Mouse (Mus musculus) hindbrain, embryonic 10.5 days (tissue): Measurements from ENCODE around the gene Lipe. TPM values are rescaled to one million over a fixed set of nuclear protein-coding genes. Genes with fewer than 3 reads are reported as not detected.

ENCODE experiments used
- DNase-seq: peaks from one replicate; pipeline ENCODE4 v3.0.0-alpha.2; 2017; ENCODE audit warnings: low spot score
- H3K27ac ChIP-seq: fragments of 300-500 bp; sonication (generic); 2 replicates; pipeline ENCODE4 v1.5.1; 2016; ENCODE audit warnings: mild to moderate bottlenecking, moderate library complexity
- H3K27me3 ChIP-seq: fragments of 300-500 bp; sonication (generic); 2 replicates; pipeline ENCODE4 v1.6.1; 2016; ENCODE audit warnings: mild to moderate bottlenecking; ENCODE audit not compliant: poor library complexity, insufficient read depth, severe bottlenecking
- H3K36me3 ChIP-seq: fragments of 300-500 bp; sonication (generic); 2 replicates; pipeline ENCODE4 v1.6.1; 2016; ENCODE audit warnings: mild to moderate bottlenecking, moderate library complexity
- H3K4me1 ChIP-seq: fragments of 300-500 bp; sonication (generic); replicated peaks from 2 replicates; pipeline ENCODE4 v1.6.1; 2016; ENCODE audit warnings: mild to moderate bottlenecking
- H3K4me3 ChIP-seq: fragments of 300-500 bp; sonication (generic); 2 replicates; pipeline ENCODE4 v1.5.1; 2016; ENCODE audit warnings: mild to moderate bottlenecking, moderate library complexity
- H3K9me3 ChIP-seq: fragments of 300-500 bp; sonication (generic); 2 replicates; pipeline ENCODE4 v1.6.1; 2016; ENCODE audit warnings: mild to moderate bottlenecking, moderate library complexity
- WGBS: fragments of 180-500 bp; shearing (Covaris S2); methylation state at CpG from one replicate; pipeline ENCODE4 v1.1.7; 2016; 5-methylcytosine and 5-hydroxymethylcytosine counted together
- polyA plus RNA-seq: library from polyadenylated mRNA; unstranded; fragments of >200 nt; fragmentation: Nextera tagmentation; extraction: Ambion mirVana; gene quantifications from 2 replicates; pipeline ENCODE4 v1.2.1, GENCODE M21; 2016

The Lipe gene
- polyA plus RNA-seq, 1 experiment from 2014 or later = 8.6 TPM

DNA sequence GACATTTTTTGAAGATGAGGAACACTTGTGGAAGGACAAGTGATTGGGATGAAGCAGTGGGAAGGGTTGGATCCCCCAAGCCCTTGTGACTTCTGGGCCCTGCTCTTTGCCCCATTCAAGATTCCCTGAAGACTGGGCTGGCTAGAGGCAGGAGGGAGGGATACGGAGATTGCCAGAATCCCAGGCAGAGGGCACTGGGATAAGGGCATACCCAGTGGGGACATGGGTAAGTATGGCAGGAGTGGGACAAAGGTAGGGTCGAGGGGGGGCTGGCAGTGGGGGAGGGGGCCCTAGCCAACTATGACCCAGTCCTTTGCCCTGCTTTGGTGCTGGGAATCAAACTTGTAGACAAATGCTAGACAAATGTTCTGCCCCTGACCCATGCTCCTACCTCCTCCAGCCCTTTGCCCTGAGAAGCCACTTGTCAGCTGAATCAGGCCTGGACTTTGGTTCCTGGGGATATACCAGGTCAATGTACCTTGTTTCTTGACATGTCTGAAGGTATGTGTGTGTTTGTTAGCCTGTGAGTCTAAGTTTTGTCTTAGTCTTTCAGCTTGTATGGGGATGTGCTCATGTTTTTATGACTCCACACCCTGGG lies 6.6 kb downstream of the Lipe start:
- WGBS = 75% methylated on average over 2 of the region's 2 CpGs

DNA sequence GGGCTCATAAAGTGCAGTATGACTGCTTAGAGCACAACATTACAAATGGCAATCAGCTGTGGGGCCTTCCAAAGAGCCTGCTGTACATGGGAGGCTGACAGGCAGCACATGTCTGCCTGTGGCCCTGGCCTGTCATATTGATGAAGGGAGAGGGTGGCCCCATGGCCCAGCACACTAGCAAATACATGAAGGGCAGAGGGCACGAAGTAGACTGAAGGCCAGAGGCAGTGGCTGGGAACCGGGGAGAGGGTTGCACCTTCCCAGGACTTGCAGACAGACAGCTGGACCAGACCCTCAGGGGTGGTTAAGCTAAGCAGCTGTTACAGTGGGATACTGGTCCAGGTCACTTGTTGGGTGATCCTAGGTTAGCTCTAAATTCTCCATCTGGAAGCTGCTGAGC lies 7.5 kb downstream of the Lipe start:
- peaks cover 28% of the 10 kb centered on the region for H3K36me3 ChIP-seq
- peaks cover 23% of the 10 kb centered on the region for H3K27me3 ChIP-seq
- no peaks in the 10 kb centered on the region for H3K9me3 ChIP-seq
- no peak overlapping the region for H3K27ac ChIP-seq
- H3K4me3 ChIP-seq = no peak overlapping the region
- DNase-seq = no peak
- peaks cover 43% of the 10 kb centered on the region for H3K4me1 ChIP-seq
- 56% methylated on average over 2 of the region's 2 CpGs for WGBS

More for the DNA sequence above, 6.6 kb downstream of the Lipe start:
- DNase-seq = no peak
- Histone ChIP-seq H3K9me3 (no peaks in the 10 kb centered on the region), H3K4me1 (peaks cover 51% of the 10 kb centered on the region), H3K4me3 (no peak overlapping the region), H3K27me3 (peaks cover 23% of the 10 kb centered on the region), H3K27ac (no peak overlapping the region), H3K36me3 (peaks cover 19% of the 10 kb centered on the region)

- Histone ChIP-seq H3K27me3 (peaks cover 23% of the 10 kb centered on the region), H3K9me3 (no peaks in the 10 kb centered on the region), H3K4me1 (peaks cover 39% of the 10 kb centered on the region), H3K4me3 (no peak overlapping the region), H3K36me3 (peaks cover 35% of the 10 kb centered on the region), H3K27ac (peak overlapping the region; percentile 37)
- DNase-seq = no peak
- 44% methylated on average over 8 of the region's 8 CpGs for WGBS
These were observed 8.3 kb downstream of the Lipe start for GRCm38 (mm10) chr7:25390054-25390770.

GRCm38 (mm10) chr7:25388916-25389315 lies 9.6 kb downstream of the Lipe start:
- DNase-seq = no peak
- Histone ChIP-seq H3K27me3 (peaks cover 15% of the 10 kb centered on the region), H3K9me3 (no peaks in the 10 kb centered on the region), H3K36me3 (peaks cover 48% of the 10 kb centered on the region), H3K4me3 (no peak overlapping the region), H3K27ac (no peak overlapping the region), H3K4me1 (peaks cover 26% of the 10 kb centered on the region)
- WGBS = 88% methylated on average over 7 of the region's 7 CpGs

DNA sequence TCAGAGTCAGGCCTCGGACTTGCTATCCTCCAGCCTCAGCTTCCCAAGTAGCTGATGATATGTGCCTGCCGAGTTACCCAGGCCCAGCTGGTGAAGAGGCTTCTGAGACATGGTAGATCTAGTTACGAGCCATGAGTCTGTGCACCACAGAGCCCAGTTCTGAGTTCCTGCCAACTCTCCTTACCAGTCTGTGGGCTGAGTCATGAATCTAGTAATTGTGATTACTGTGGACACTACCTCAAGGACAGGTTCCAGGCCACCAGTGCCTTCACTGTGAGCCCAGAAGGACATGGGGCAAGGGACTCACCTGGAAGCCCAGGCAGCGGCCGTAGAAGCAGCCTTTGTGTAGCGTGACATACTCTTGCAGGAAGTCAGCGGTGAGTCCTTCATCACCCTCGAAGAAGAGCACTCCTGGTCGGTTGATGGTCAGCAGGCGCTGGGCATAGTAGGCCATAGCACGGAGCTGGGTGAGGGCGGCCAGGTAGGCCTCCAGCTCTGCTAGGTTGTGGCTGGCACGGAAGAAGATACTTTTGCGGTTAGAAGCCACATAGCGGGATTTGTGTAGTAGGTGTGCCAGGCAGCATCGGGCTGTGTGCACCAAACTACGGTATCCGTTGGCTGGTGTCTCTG lies 10.6 kb downstream of the Lipe start:
- no peak overlapping the region for H3K4me3 ChIP-seq
- no peaks in the 10 kb centered on the region for H3K9me3 ChIP-seq
- H3K36me3 ChIP-seq = peaks cover 57% of the 10 kb centered on the region
- 94% methylated on average over 18 of the region's 18 CpGs for WGBS
- DNase-seq = no peak
- H3K4me1 ChIP-seq = peaks cover 20% of the 10 kb centered on the region
- H3K27ac ChIP-seq = no peak overlapping the region
- peaks cover 5% of the 10 kb centered on the region for H3K27me3 ChIP-seq

DNA sequence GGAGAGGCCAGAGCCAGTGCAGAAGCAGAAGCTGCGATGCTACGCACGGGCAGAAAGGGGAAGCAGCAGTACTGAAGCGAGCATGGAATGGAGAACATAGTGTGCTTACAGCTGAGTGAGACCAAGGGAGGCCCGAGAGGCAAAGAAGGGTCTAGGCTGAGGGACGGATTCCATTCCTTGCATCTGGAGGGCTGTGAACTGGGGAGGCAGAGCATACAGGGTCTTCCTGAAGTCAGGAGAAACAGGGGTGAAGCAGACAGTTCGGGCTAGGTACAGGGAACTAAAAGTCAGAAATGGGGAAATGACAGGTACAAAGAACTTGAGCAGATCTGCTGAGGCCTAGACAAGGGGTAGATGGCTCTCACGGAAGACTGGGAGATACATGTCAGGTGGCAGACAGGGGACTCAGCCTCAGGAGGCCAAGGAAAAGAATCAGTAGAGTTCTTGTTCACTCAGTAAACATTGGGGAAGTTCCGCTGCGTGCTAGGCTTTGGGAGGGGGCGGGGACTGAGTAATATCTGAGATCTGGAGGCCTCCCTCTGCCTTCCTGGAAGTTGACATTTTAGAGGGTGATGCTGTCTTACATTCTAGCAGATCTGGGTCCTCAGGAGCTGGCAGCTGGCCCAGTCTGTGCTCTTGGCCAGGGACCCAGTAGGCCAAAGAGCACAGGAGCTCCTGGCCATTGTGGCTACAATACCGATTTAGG lies 12.5 kb downstream of the Lipe start:
- H3K27me3 ChIP-seq = peaks cover 10% of the 10 kb centered on the region
- H3K9me3 ChIP-seq = no peaks in the 10 kb centered on the region
- no peak for DNase-seq
- peaks cover 13% of the 10 kb centered on the region for H3K4me1 ChIP-seq
- H3K27ac ChIP-seq = no peak overlapping the region; the same call in 1 of the 2 replicates
- H3K4me3 ChIP-seq = no peak overlapping the region
- H3K36me3 ChIP-seq = peaks cover 68% of the 10 kb centered on the region
- 85% methylated on average over 12 of the region's 12 CpGs for WGBS

DNA sequence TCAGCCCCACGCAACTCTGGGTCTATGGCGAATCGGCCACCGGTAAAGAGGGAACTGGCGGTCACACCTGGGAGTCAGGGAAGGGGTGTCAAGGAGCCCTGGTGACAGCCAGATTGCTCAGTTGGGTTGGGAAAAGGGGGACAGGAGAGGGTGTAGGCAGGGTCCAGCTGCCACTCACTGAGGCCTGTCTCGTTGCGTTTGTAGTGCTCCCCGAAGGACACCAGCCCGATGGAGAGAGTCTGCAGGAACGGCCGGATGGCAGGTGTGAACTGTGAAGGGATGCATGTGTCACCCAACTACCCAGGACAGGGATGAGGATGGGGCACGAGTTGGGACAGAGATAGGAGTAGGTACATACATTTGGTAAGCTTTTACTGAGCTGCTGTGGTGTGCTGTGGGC lies 13.3 kb downstream of the Lipe start:
- H3K27ac ChIP-seq = no peak overlapping the region; the same call in 1 of the 2 replicates
- peaks cover 8% of the 10 kb centered on the region for H3K4me1 ChIP-seq
- no peaks in the 10 kb centered on the region for H3K9me3 ChIP-seq
- DNase-seq = no peak
- peaks cover 68% of the 10 kb centered on the region for H3K36me3 ChIP-seq
- WGBS = 93% methylated on average over 12 of the region's 12 CpGs
- H3K4me3 ChIP-seq = no peak overlapping the region
- peaks cover 17% of the 10 kb centered on the region for H3K27me3 ChIP-seq

DNA sequence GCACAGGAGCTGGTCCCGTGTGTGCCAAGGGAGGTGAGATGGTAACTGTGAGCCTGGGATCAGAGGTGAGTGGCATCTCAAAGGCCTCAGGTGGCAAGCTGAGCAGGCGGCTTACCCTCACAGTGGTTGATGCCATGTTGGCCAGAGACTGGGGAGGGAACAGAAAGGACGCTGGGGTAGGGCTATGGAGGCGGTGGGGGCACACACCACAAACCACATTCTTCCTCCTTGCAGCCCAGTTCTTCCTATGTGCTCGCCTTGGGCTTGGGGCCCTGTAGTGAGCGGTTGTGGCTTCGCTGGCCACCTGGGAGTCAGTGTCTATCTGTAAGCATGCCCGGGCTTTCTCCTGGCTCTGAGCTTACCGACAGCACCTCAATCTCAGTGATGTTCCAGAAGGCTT lies 13.7 kb downstream of the Lipe start:
- Histone ChIP-seq H3K4me3 (no peak overlapping the region), H3K36me3 (peaks cover 68% of the 10 kb centered on the region), H3K27ac (no peak overlapping the region), H3K9me3 (no peaks in the 10 kb centered on the region), H3K4me1 (peaks cover 8% of the 10 kb centered on the region), H3K27me3 (peaks cover 20% of the 10 kb centered on the region)
- WGBS = 88% methylated on average over 9 of the region's 9 CpGs
- DNase-seq = no peak

- H3K4me1 ChIP-seq = peaks cover 12% of the 10 kb centered on the region
- no peak overlapping the region for H3K4me3 ChIP-seq
- peaks cover 68% of the 10 kb centered on the region for H3K36me3 ChIP-seq
- no peaks in the 10 kb centered on the region for H3K9me3 ChIP-seq
- H3K27me3 ChIP-seq = peaks cover 20% of the 10 kb centered on the region
- DNase-seq = no peak
- H3K27ac ChIP-seq = no peak overlapping the region
- WGBS = 90% methylated on average over 13 of the region's 13 CpGs
These were observed 14.2 kb downstream of the Lipe start for GRCm38 (mm10) chr7:25384318-25384717.

- Histone ChIP-seq H3K4me3 (no peak overlapping the region), H3K27ac (no peak overlapping the region), H3K27me3 (peaks cover 20% of the 10 kb centered on the region), H3K4me1 (peaks cover 15% of the 10 kb centered on the region), H3K9me3 (no peaks in the 10 kb centered on the region), H3K36me3 (peaks cover 68% of the 10 kb centered on the region)
- DNase-seq = no peak
- 89% methylated on average over 4 of the region's 4 CpGs for WGBS
These were observed 14.6 kb downstream of the Lipe start for GRCm38 (mm10) chr7:25383891-25384290.

DNA sequence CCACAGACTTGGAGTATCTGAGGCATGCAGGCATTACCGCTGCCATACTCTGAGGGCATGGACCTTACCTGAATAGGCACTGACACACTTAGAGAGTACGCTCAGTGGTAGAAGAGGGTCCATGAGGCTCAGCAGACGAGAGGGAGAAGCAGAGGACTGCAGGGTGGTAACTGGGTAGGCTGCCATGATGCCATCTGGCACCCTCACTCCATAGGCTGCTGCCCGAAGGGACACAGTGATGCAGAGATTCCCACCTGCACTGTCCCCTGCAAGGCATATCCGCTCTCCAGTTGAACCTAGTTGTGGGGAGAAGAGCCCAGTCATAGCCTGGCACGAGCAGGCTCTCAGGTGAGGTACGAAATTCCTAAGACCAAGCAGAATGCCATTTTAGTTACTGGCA lies 15.1 kb downstream of the Lipe start:
- Histone ChIP-seq H3K27me3 (peaks cover 20% of the 10 kb centered on the region), H3K4me1 (peaks cover 15% of the 10 kb centered on the region), H3K36me3 (peaks cover 63% of the 10 kb centered on the region), H3K27ac (no peak overlapping the region), H3K4me3 (no peak overlapping the region), H3K9me3 (no peaks in the 10 kb centered on the region)
- DNase-seq = no peak
- 90% methylated on average over 7 of the region's 7 CpGs for WGBS

- DNase-seq = no peak
- Histone ChIP-seq H3K27ac (no peak overlapping the region), H3K4me3 (no peak overlapping the region), H3K4me1 (peaks cover 16% of the 10 kb centered on the region), H3K9me3 (no peaks in the 10 kb centered on the region), H3K27me3 (peaks cover 22% of the 10 kb centered on the region), H3K36me3 (peaks cover 54% of the 10 kb centered on the region)
These were observed 16.0 kb downstream of the Lipe start for GRCm38 (mm10) chr7:25382541-25382940.

DNA sequence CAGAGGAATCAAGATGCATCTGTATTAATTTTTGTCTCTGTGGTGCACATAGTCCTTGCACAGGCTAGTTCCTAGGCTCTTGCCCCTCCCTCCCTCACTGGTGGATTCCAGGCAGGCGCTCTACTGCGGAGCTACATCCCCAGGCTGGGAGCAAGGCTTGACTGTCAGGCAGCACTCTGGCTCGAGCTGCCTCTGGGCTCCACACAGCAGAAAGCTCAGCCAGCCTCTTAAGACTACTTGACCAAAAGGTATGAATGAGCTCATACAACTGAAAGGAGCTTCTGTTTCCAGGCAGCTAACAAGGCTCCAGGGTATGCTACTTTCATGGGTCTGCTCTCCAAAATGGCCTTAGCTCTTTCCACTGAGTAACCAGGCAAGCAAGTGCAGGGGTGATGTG lies 17.2 kb downstream of the Lipe start:
- no peaks in the 10 kb centered on the region for H3K9me3 ChIP-seq
- H3K36me3 ChIP-seq = peaks cover 43% of the 10 kb centered on the region
- peaks cover 28% of the 10 kb centered on the region for H3K4me1 ChIP-seq
- no peak for DNase-seq
- H3K27ac ChIP-seq = no peak overlapping the region
- WGBS = 28% methylated on average over 3 of the region's 3 CpGs
- H3K27me3 ChIP-seq = peaks cover 33% of the 10 kb centered on the region
- H3K4me3 ChIP-seq = no peak overlapping the region
